Mouse (Mus musculus) kidney, postnatal 0 days (tissue): ENCODE data around the gene Cd69. TPM values are rescaled to one million over a fixed set of nuclear protein-coding genes. Genes with fewer than 3 reads are reported as not detected.

Experiments
- ATAC-seq: fragments of 200-750 bp; cut with Nextera tagmentation; replicated peaks from 2 replicates; pipeline ENCODE4 v1.8.0; 2017; ENCODE audit warnings: low read depth, moderate number of reproducible peaks, moderate TSS enrichment, moderate library complexity; ENCODE audit not compliant: low FRiP score
- DNase-seq: peaks from one replicate; pipeline ENCODE4 v3.0.0-alpha.2; 2016; ENCODE audit warnings: low spot score
- H3K27ac ChIP-seq: fragments of 300-500 bp; sonication (generic); 2 replicates; pipeline ENCODE4 v1.5.1; 2014; ENCODE audit warnings: mild to moderate bottlenecking
- H3K27me3 ChIP-seq: fragments of 300-500 bp; sonication (generic); 2 replicates; pipeline ENCODE4 v1.6.1; 2014; ENCODE audit warnings: low read length, mixed read lengths; ENCODE audit not compliant: insufficient read depth
- H3K36me3 ChIP-seq: fragments of 300-500 bp; sonication (generic); 2 replicates; pipeline ENCODE4 v1.6.1; 2014; ENCODE audit warnings: low read length, mixed read lengths; ENCODE audit not compliant: insufficient read depth
- H3K4me1 ChIP-seq: fragments of 300-500 bp; sonication (generic); replicated peaks from 2 replicates; pipeline ENCODE4 v1.6.1; 2014; ENCODE audit warnings: antibody characterized with exemption, low read length, mixed read lengths; ENCODE audit not compliant: insufficient read depth
- H3K4me2 ChIP-seq: fragments of 300-500 bp; sonication (generic); 2 replicates; pipeline ENCODE4 v1.6.1; 2014; ENCODE audit warnings: mild to moderate bottlenecking, low read length, moderate library complexity, mixed read lengths
- H3K4me3 ChIP-seq: fragments of 300-500 bp; sonication (generic); replicated peaks from 2 replicates; pipeline ENCODE4 v1.5.1; 2014; ENCODE audit warnings: low read depth, low read length
- H3K9ac ChIP-seq: fragments of 300-500 bp; sonication (generic); 2 replicates; pipeline ENCODE4 v1.6.1; 2014; ENCODE audit warnings: low read depth, low read length
- H3K9me3 ChIP-seq: fragments of 300-500 bp; sonication (generic); replicated peaks from 2 replicates; pipeline ENCODE4 v1.6.1; 2016; ENCODE audit warnings: low read length, inconsistent platforms, mixed read lengths
- CTCF ChIP-seq: IDR thresholded peaks from 2 replicates; pipeline ENCODE4 v1.5.1; 2016; ENCODE audit warnings: antibody characterized with exemption, low read depth, mild to moderate bottlenecking, moderate library complexity
- WGBS: fragments of 180-500 bp; shearing (Covaris S2); extraction: QIAGEN DNeasy Blood & Tissue Kit; methylation state at CpG from one replicate; pipeline ENCODE4 v1.1.7; 2014; 5-methylcytosine and 5-hydroxymethylcytosine counted together
- polyA plus RNA-seq: library from polyadenylated mRNA; unstranded; fragments of >200 nt; fragmentation: Nextera tagmentation; extraction: Ambion mirVana; gene quantifications from 2 replicates; pipeline ENCODE4 v1.2.1, GENCODE M21; 2015

Gene Cd69
- polyA plus RNA-seq, 1 experiment from 2014 or later: not detected

DNA sequence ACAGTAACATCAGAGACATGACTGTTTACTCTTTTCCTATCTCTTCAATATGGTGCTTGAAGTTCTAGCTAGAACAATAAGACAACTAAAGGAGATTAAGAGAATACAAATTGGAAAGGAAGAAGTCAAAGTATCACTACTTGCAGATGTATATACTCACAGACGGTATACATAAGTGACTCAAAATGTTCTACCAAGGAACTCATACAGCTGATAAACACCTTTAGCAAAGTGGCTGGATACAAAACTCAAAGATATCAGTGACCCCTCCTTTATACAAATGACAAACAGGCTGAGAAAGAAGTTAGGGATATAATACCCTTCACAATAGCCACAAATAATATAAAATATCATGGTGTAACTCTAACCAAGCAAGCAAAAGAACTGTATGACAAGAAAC lies 54.2 kb downstream of the Cd69 start:
- no peak overlapping the region for H3K4me3 ChIP-seq
- H3K9ac ChIP-seq: no peak overlapping the region
- no peak overlapping the region for H3K27ac ChIP-seq
- H3K27me3 ChIP-seq: no peaks in the 10 kb centered on the region
- DNase-seq (no peak), ATAC-seq (no peak)
- no peak for TF ChIP-seq CTCF
- 92% methylated on average over 1 of the region's 1 CpGs for WGBS
- H3K36me3 ChIP-seq: no peaks in the 10 kb centered on the region
- no peak overlapping the region for H3K4me2 ChIP-seq
- no peaks in the 10 kb centered on the region for H3K9me3 ChIP-seq
- H3K4me1 ChIP-seq: 0 out of 2 replicates have a peak, but pooled peaks cover 3% of the 10 kb centered on the region

DNA sequence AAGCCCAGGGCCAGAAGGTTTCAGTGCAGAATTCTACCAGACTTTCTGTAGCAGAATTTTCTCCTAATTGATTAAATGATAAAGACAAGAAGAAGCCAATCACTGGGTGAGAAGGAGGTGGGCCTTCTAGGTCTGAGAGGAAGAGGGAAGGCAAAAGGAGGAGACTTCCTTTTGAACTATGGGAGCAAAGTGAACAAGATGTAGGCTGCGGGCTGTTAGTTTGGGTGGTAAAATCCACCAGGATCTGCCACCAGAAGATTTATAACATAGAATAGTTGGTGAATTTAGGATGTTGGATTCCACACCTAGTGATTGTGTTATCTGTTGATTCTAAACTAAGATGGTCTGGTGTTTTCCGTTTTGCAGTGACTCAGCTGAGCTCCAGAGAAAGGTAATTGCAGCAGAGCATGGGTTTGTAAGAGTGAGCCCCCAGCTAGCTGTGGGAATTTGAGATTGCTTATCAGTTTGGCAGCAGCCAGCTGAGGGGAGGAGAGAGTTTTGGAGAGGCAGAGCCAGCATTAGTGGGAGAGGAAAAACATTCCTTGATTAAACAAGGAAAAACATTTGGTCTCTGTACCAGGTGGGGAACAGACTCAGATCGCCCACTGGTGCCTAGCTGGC lies 55.2 kb downstream of the Cd69 start:
- Histone ChIP-seq H3K4me2 (no peak overlapping the region), H3K4me3 (no peak overlapping the region), H3K9me3 (no peaks in the 10 kb centered on the region), H3K36me3 (no peaks in the 10 kb centered on the region), H3K4me1 (0 out of 2 replicates have a peak, but pooled peaks cover 3% of the 10 kb centered on the region), H3K27me3 (no peaks in the 10 kb centered on the region), H3K9ac (no peak overlapping the region), H3K27ac (no peak overlapping the region)
- no peak for TF ChIP-seq CTCF
- 77% methylated on average over 3 of the region's 3 CpGs for WGBS
- DNase-seq (no peak), ATAC-seq (no peak)

DNA sequence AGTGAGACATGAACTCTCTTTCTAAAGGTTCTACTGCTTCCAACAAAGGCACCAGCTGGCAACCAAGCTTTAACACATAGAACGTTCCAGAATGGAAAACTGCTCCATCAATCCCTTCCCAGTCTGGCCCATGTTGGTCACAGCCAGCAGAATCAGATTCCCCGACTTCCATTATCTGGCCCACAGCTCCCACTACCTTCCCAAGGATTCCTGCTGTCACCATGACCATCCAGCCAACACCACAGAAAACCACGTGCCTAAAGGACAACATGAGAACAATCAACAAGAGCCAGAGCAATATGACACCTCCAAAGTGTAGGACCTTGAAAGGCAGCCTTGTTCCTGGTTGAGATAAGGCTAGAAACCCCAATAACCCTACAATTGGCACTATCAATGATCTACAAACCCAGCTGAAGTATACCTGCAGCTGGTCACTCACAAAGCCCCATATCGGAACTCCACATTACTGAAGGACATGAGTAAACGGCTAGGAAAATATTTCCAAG lies 57.0 kb downstream of the Cd69 start:
- Histone ChIP-seq H3K4me1 (0 out of 2 replicates have a peak, but pooled peaks cover 8% of the 10 kb centered on the region), H3K4me2 (no peak overlapping the region), H3K9me3 (no peaks in the 10 kb centered on the region), H3K36me3 (no peaks in the 10 kb centered on the region), H3K27ac (peak overlapping the region; percentile 47; the same call in 1 of the 2 replicates), H3K27me3 (no peaks in the 10 kb centered on the region), H3K4me3 (no peak overlapping the region), H3K9ac (no peak overlapping the region)
- TF ChIP-seq CTCF: no peak
- ATAC-seq (no peak), DNase-seq (no peak)
- 82% methylated on average over 5 of the region's 5 CpGs for WGBS

Other genes starting within 250 kb of the Cd69 start
- gene Klrb1f, start 229.5 kb downstream of the Cd69 start, polyA plus RNA-seq: 0.19 and 0.45 TPM in 2 replicates
- gene Clec2e, start 174.5 kb downstream of the Cd69 start, polyA plus RNA-seq: 0.06 TPM in 1 of 2 replicates, not detected in the other
- 1.0 and 1.4 TPM in 2 replicates for gene Clec2d, start 94.8 kb downstream of the Cd69 start, polyA plus RNA-seq
- not detected in 2 replicates for gene 4922502D21Rik, start 56.4 kb upstream of the Cd69 start, polyA plus RNA-seq
- 0.28 and 0.71 TPM in 2 replicates for gene Clec12a, start 67.3 kb upstream of the Cd69 start, polyA plus RNA-seq
- gene Clec12b, start 110.4 kb upstream of the Cd69 start, polyA plus RNA-seq: 0.10 and 0.11 TPM in 2 replicates
- gene Clec1b, start 121.9 kb upstream of the Cd69 start, polyA plus RNA-seq: 1.5 and 1.7 TPM in 2 replicates
- 0.38 and 0.40 TPM in 2 replicates for gene Clec9a, start 133.4 kb upstream of the Cd69 start, polyA plus RNA-seq
- 10.3 and 10.6 TPM in 2 replicates for gene Clec1a, start 176.6 kb upstream of the Cd69 start, polyA plus RNA-seq
- not detected in 2 replicates for gene Olr1, start 231.7 kb upstream of the Cd69 start, polyA plus RNA-seq
- gene Tmem52b, start 237.1 kb upstream of the Cd69 start, polyA plus RNA-seq: 96.6 and 98.5 TPM in 2 replicates